31 mouse cellular contexts compared by ENCODE assay signal in the genomic region with DNA sequence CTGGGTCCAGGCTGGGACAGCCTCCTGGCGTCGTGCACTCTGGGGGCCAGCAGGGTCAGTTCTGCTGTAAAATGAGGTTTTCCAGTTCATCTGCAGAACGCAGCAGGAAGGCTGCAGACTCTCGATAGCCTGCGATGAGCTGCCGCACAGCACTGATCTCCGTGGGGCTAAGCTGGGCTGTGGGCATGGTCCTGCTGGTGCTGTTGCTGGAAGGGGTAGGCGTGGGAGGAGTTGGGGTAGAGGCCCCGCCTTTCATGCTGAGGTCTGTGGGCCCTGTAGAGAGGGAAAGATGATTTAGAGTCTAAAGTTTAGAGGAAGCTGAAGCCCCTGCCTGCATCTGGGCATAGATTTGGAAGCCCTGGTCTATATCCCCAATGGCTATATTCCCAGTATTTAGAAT.
DNase-seq lines count a peak whose midpoint lies in the region; ATAC-seq and TF ChIP-seq lines count a peak whose summit lies in the region.
"Had no signal": no experiment of that assay in that cellular context is flagged by ENCODE, and none has a peak within 500 bp of the region (broad histone marks: within the 10 kb centered on the region; RNA-seq: fewer than 3 reads in every experiment).

No protein-coding gene starts in this region.

- H3K36me3 ChIP-seq in forebrain, embryonic 13.5 days (ENCODE audit: poor library complexity, severe bottlenecking): peaks cover 96% of the 10 kb centered on the region
- H3K36me3 ChIP-seq in forebrain, embryonic 11.5 days (ENCODE audit: control insufficient read depth, insufficient read depth, low read length): peaks cover 3% of the 10 kb centered on the region; the same call in 1 of the 2 replicates
- H3K36me3 ChIP-seq in midbrain, embryonic 15.5 days (replicated peaks): peaks cover 58% of the 10 kb centered on the region
- H3K36me3 ChIP-seq in midbrain, postnatal 0 days (ENCODE audit: insufficient read depth, low read length): peaks cover 69% of the 10 kb centered on the region

- H3K4me2 ChIP-seq in forebrain, embryonic 13.5 days: no peak overlapping the region
- no peak overlapping the region for H3K4me2 ChIP-seq in forebrain, embryonic 11.5 days (ENCODE audit: low read depth, low read length, severe bottlenecking)
- no peak overlapping the region for H3K4me2 ChIP-seq in midbrain, embryonic 15.5 days
- H3K4me2 ChIP-seq in midbrain, postnatal 0 days (ENCODE audit: low read depth, low read length, poor library complexity, severe bottlenecking): no peak overlapping the region
- H3K4me2 ChIP-seq: forebrain, embryonic 15.5 days; hindbrain, embryonic 12.5 days; kidney, embryonic 15.5 days; liver, embryonic 13.5 days; midbrain, embryonic 11.5 days; neural tube, embryonic 12.5 days had no signal

- no peak for DNase-seq in forebrain, embryonic 11.5 days (ENCODE audit: low spot score)
- peak; percentile 32 for DNase-seq in kidney, postnatal 14 days
- DNase-seq in kidney, adult 9 months: no peak
- no peak for DNase-seq in midbrain, postnatal 0 days (ENCODE audit: low spot score)
- no peak for DNase-seq in embryo, embryonic 10 days (ENCODE audit: low spot score)
- DNase-seq in heart, adult 8-10 months (ENCODE audit: low spot score): no peak
- DNase-seq: adrenal gland, adult 8-10 months; cerebellum, adult 2 months; cerebellum, postnatal 14 days; gastrocnemius, postnatal 25 days; heart, adult 18-20 months; heart, postnatal 14 days; liver, embryonic 13.5 days; lung, adult 2 months; lung, postnatal 10 days; right cerebral cortex, postnatal 4 days; thymus, adult 18-20 months; thymus, postnatal 36 days had no signal

- no peaks in the 10 kb centered on the region for H3K9me3 ChIP-seq in forebrain, embryonic 13.5 days (replicated peaks)
- H3K9me3 ChIP-seq in forebrain, embryonic 11.5 days (ENCODE audit: control insufficient read depth, low read length): no peaks in the 10 kb centered on the region
- no peaks in the 10 kb centered on the region for H3K9me3 ChIP-seq in midbrain, embryonic 15.5 days
- H3K9me3 ChIP-seq in midbrain, postnatal 0 days (ENCODE audit: low read length): no peaks in the 10 kb centered on the region
- H3K9me3 ChIP-seq: forebrain, embryonic 15.5 days; hindbrain, embryonic 12.5 days; kidney, embryonic 15.5 days; liver, embryonic 13.5 days; neural tube, embryonic 12.5 days had no signal

- WGBS in forebrain, embryonic 13.5 days: 79% methylated on average over 9 of the region's 9 CpGs
- WGBS in forebrain, embryonic 11.5 days: 78% methylated on average over 9 of the region's 9 CpGs
- WGBS in midbrain, embryonic 15.5 days: 79% methylated on average over 9 of the region's 9 CpGs
- 69% methylated on average over 9 of the region's 9 CpGs for WGBS in midbrain, postnatal 0 days

- no peaks in the 10 kb centered on the region for H3K27me3 ChIP-seq in forebrain, embryonic 13.5 days
- H3K27me3 ChIP-seq in forebrain, embryonic 11.5 days (ENCODE audit: control insufficient read depth, insufficient read depth, low read length): no peaks in the 10 kb centered on the region
- no peaks in the 10 kb centered on the region for H3K27me3 ChIP-seq in midbrain, embryonic 15.5 days (replicated peaks)
- H3K27me3 ChIP-seq in midbrain, postnatal 0 days (ENCODE audit: insufficient read depth, low read length): no peaks in the 10 kb centered on the region
- H3K27me3 ChIP-seq: CH12.LX; forebrain, embryonic 15.5 days; hindbrain, embryonic 12.5 days; kidney, embryonic 15.5 days; liver, embryonic 13.5 days; neural tube, embryonic 12.5 days had no signal

- no peak for ATAC-seq in forebrain, embryonic 13.5 days
- ATAC-seq in forebrain, embryonic 11.5 days (replicated peaks; ENCODE audit: low FRiP score): no peak
- no peak for ATAC-seq in midbrain, embryonic 15.5 days (replicated peaks)
- no peak for ATAC-seq in midbrain, postnatal 0 days (ENCODE audit: low FRiP score)
- ATAC-seq: activated CD4-positive, CD25-positive, alpha-beta regulatory T cell, adult 4 months; forebrain, embryonic 15.5 days; intestine, embryonic 16.5 days had no signal

- no peak overlapping the region for H3K9ac ChIP-seq in forebrain, embryonic 13.5 days
- H3K9ac ChIP-seq in forebrain, embryonic 11.5 days (ENCODE audit: low read length): no peak overlapping the region
- H3K9ac ChIP-seq in midbrain, embryonic 15.5 days: no peak overlapping the region
- no peak overlapping the region for H3K9ac ChIP-seq in midbrain, postnatal 0 days (replicated peaks; ENCODE audit: low read length, poor library complexity, severe bottlenecking)
- H3K9ac ChIP-seq: forebrain, embryonic 15.5 days; hindbrain, embryonic 12.5 days; kidney, embryonic 15.5 days; liver, embryonic 13.5 days had no signal

- TF ChIP-seq CTCF in midbrain, postnatal 0 days (IDR thresholded peaks at IDR 0.05): no peak

- no peak overlapping the region for H3K4me3 ChIP-seq in forebrain, embryonic 13.5 days
- no peak overlapping the region for H3K4me3 ChIP-seq in forebrain, embryonic 11.5 days (ENCODE audit: low read depth, low read length)
- no peak overlapping the region for H3K4me3 ChIP-seq in midbrain, embryonic 15.5 days
- H3K4me3 ChIP-seq in midbrain, postnatal 0 days (ENCODE audit: low read depth, low read length): no peak overlapping the region
- H3K4me3 ChIP-seq: forebrain, embryonic 15.5 days; hindbrain, embryonic 12.5 days; kidney, embryonic 15.5 days; left cerebral cortex, adult 2 months; liver, embryonic 13.5 days; neural tube, embryonic 12.5 days had no signal

- peak overlapping the region; percentile 25 for H3K27ac ChIP-seq in forebrain, embryonic 13.5 days
- no peak overlapping the region for H3K27ac ChIP-seq in forebrain, embryonic 11.5 days (ENCODE audit: low read depth, low read length)
- 0 out of 2 replicates have a peak overlapping the region, but pooled peaks have one; percentile 4 for H3K27ac ChIP-seq in midbrain, embryonic 15.5 days
- no peak overlapping the region for H3K27ac ChIP-seq in midbrain, postnatal 0 days (ENCODE audit: low read depth, low read length)
- H3K27ac ChIP-seq: forebrain, embryonic 15.5 days; hindbrain, embryonic 12.5 days; kidney, embryonic 15.5 days; left cerebral cortex, adult 2 months; liver, embryonic 13.5 days; macrophage; neural tube, embryonic 12.5 days; stomach, postnatal 0 days had no signal

- no peaks in the 10 kb centered on the region for H3K4me1 ChIP-seq in forebrain, embryonic 13.5 days
- no peaks in the 10 kb centered on the region for H3K4me1 ChIP-seq in forebrain, embryonic 11.5 days (replicated peaks; ENCODE audit: control insufficient read depth, insufficient read depth, low read length)
- no peaks in the 10 kb centered on the region for H3K4me1 ChIP-seq in midbrain, embryonic 15.5 days
- no peaks in the 10 kb centered on the region for H3K4me1 ChIP-seq in midbrain, postnatal 0 days (ENCODE audit: insufficient read depth, low read length)
- H3K4me1 ChIP-seq: forebrain, embryonic 15.5 days; hindbrain, embryonic 12.5 days; neural tube, embryonic 12.5 days had no signal

Comparison
In these comparisons a context has a peak if more than half of its experiments do, and no peak if none do; other contexts are left out.
1. H3K27ac ChIP-seq: peak in forebrain, embryonic 13.5 days (single experiment) and midbrain, embryonic 15.5 days (single experiment); none in forebrain, embryonic 11.5 days (single experiment) and midbrain, postnatal 0 days (single experiment).